Mouse (Mus musculus): ENCODE data around the gene Ptma. TPM values are rescaled to one million over a fixed set of nuclear protein-coding genes. Genes with fewer than 3 reads are reported as not detected.
"Not testable (repeated sequence)": the region's sequence is repeated elsewhere in the genome, so short reads cannot be mapped to it uniquely, and the experiment has no call there.

The Ptma gene
- polyA plus RNA-seq, 2 experiments = 993 to 1,286 TPM

DNA sequence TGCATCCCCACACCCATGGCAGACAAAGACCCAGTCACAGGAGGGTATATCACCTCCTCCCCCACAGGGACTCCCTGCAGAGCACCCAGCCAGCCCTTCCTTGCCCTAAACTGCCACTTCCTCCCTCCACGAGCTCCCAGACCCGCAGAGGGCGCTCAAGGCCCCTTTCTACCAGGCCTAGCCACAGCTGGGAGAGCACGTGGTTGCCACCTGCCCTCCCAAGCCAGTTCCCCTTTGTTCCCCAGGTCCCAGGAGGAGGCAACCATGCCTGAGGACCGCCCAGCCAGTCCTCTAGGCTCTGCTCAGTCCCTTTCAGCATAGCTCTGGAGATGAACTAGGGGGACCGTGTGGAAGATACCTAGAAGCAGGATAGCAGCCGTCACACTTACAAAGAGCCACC, 17.1 kb upstream of the Ptma start:
- Histone ChIP-seq H3K36me3 (replicated peaks; ENCODE audit: control insufficient read depth, insufficient read depth, low read depth) (no peaks in the 10 kb centered on the region), H3K9me3 (ENCODE audit: control insufficient read depth, low read length) (no peaks in the 10 kb centered on the region), H3K4me3 (ENCODE audit: insufficient read depth in 1 of 2, low read depth in 2 of 2, low read length in 2 of 2) (no peak overlapping the region), H3K9ac (replicated peaks) (no peak overlapping the region; the same call in 1 of the 2 replicates), H3K4me1 (replicated peaks; ENCODE audit: control insufficient read depth in 2 of 2, insufficient read depth in 2 of 2, low read length in 1 of 2) (peaks cover 12 to 26% of the 10 kb centered on the region in 2 experiments), H3K27me3 (ENCODE audit: control insufficient read depth, insufficient read depth, low read length) (no peaks in the 10 kb centered on the region), H3K4me2 (ENCODE audit: low read depth) (no peak overlapping the region), H3K27ac (no peak overlapping the region)
- ATAC-seq (ENCODE audit: insufficient read depth) (peak; percentile 77), DNase-seq (ENCODE audit: low read depth in 3 of 3, low spot score in 3 of 3) (peak in 1 of 3 experiments; percentile 68)
- TF ChIP-seq EP300 (IDR thresholded peaks at IDR 0.05; ENCODE audit: low read depth) (0 out of 2 replicates have a peak, but pooled peaks have one; percentile 26), CTCF (IDR thresholded peaks at IDR 0.05; ENCODE audit: low read depth) (peak; percentile 98)
- WGBS (ENCODE audit: insufficient replicate concordance) = 6% methylated on average over 7 of the region's 7 CpGs

DNA sequence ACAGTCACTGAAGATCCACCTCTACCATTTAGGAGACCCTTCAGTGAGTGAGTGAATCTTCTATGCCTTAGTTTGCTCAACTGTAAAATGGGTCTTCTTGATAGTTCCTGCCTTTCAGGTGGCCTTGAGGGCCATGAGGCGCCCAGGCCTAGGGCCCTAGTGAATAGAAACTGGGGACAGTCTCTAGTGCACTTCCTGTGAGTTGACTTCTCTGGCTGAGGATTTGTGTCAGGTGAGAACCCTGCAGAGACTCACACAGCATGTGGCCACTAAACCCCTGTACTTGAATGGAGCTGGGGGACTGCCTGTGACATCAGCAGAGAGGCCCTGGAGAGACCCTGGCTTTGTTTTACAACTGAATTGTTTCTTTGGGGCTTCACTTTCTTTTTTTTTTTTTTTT, 16.3 kb upstream of the Ptma start:
- H3K27me3 ChIP-seq (ENCODE audit: control insufficient read depth, insufficient read depth, low read length) = no peaks in the 10 kb centered on the region
- H3K4me3 ChIP-seq (ENCODE audit: insufficient read depth in 1 of 2, low read depth in 2 of 2, low read length in 2 of 2) = no peak overlapping the region
- no peak for DNase-seq (ENCODE audit: low read depth in 3 of 3, low spot score in 3 of 3)
- H3K9ac ChIP-seq (replicated peaks) = no peak overlapping the region
- no peaks in the 10 kb centered on the region for H3K36me3 ChIP-seq (replicated peaks; ENCODE audit: control insufficient read depth, insufficient read depth, low read depth)
- peaks cover 4 to 18% of the 10 kb centered on the region in 2 experiments for H3K4me1 ChIP-seq (replicated peaks; ENCODE audit: control insufficient read depth in 2 of 2, insufficient read depth in 2 of 2, low read length in 1 of 2)
- H3K27ac ChIP-seq = no peak overlapping the region
- no peak for ATAC-seq (ENCODE audit: insufficient read depth)
- no peak overlapping the region for H3K4me2 ChIP-seq (ENCODE audit: low read depth)
- H3K9me3 ChIP-seq (ENCODE audit: control insufficient read depth, low read length) = no peaks in the 10 kb centered on the region
- 63% methylated on average over 1 of the region's 1 CpGs for WGBS (ENCODE audit: insufficient replicate concordance)
- TF ChIP-seq CTCF (IDR thresholded peaks at IDR 0.05; ENCODE audit: low read depth) = no peak
- TF ChIP-seq EP300 (IDR thresholded peaks at IDR 0.05; ENCODE audit: low read depth) = no peak

DNA sequence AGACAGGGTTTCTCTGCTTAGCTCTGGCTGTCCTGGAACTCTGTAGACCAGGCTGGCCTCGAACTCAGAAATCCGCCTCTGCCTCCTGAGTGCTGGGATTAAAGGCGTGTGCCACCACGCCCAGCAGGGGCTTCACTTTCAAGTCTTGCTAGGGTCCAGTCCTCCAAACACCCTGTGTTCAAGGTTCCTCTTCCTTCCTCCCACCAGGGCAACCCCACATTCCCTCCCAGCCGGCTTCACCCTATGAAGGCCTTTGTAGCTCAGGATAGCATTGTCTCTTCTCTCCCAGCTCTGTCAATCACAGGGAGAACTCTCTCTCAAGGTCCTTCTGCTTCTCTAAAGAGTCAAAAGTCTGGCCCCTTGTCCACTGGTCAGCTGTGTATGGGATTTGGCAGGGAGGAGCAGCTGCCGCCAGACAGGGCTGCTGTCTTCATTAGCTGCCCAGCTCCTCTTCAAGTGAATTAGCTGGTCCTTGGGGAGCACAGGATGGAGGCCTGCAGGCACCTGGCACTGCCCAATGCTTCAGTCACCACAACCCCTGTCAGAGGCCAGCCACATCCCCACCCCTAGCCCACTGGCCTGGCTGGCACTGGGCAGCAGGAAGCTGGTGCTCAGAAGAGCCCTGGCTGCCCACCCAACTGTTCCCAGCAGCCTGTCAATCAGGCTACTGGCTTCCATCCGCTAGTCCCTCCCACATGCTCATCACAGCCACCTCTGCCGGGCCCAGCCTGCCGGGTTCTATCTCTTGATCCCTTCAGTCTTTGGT, 15.7 kb upstream of the Ptma start:
- no peak for DNase-seq (ENCODE audit: low read depth in 3 of 3, low spot score in 3 of 3)
- H3K9me3 ChIP-seq (ENCODE audit: control insufficient read depth, low read length) = no peaks in the 10 kb centered on the region
- H3K4me1 ChIP-seq (replicated peaks; ENCODE audit: control insufficient read depth in 2 of 2, insufficient read depth in 2 of 2, low read length in 1 of 2) = peaks cover 0 to 12% of the 10 kb centered on the region in 2 experiments; a peak in 2 of 4 replicates
- no peak for ATAC-seq (ENCODE audit: insufficient read depth)
- no peak overlapping the region for H3K27ac ChIP-seq
- H3K9ac ChIP-seq (replicated peaks) = no peak overlapping the region
- no peak overlapping the region for H3K4me3 ChIP-seq (ENCODE audit: insufficient read depth in 1 of 2, low read depth in 2 of 2, low read length in 2 of 2)
- WGBS (ENCODE audit: insufficient replicate concordance) = 55% methylated on average over 9 of the region's 9 CpGs
- TF ChIP-seq CTCF (IDR thresholded peaks at IDR 0.05; ENCODE audit: low read depth) (no peak), EP300 (IDR thresholded peaks at IDR 0.05; ENCODE audit: low read depth) (no peak)
- no peak overlapping the region for H3K4me2 ChIP-seq (ENCODE audit: low read depth)
- no peaks in the 10 kb centered on the region for H3K36me3 ChIP-seq (replicated peaks; ENCODE audit: control insufficient read depth, insufficient read depth, low read depth)
- no peaks in the 10 kb centered on the region for H3K27me3 ChIP-seq (ENCODE audit: control insufficient read depth, insufficient read depth, low read length)

DNA sequence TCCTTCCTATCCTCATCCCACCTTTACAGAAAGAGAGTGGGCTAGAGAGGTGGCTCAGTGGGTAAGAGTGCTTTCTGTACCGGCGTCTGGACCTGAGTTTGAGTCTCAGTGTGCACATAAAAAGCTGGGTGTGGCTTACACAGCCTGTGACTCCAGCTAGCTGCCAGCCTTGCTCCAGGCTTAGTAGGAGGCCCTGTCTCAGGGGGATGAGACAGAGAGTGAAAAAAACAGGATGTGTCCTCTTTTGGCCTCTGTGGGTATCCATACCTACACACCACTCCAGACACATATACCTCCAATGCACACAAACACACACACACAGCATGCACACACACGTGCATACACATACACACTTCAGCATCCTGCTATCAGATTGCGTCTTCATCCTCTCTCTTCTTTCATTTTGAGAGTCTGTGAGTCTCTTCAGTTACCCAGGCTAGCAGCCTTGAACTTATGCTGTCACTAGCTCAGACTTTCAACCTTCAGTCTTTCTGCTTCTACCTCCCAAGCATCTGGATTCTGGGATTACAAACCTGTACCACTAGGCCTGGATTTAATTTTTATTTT, 14.3 kb upstream of the Ptma start:
- no peak overlapping the region for H3K27ac ChIP-seq
- H3K9me3 ChIP-seq (ENCODE audit: control insufficient read depth, low read length) = no peaks in the 10 kb centered on the region
- no peak for DNase-seq (ENCODE audit: low read depth in 3 of 3, low spot score in 3 of 3)
- H3K9ac ChIP-seq (replicated peaks) = no peak overlapping the region
- no peak overlapping the region for H3K4me2 ChIP-seq (ENCODE audit: low read depth)
- no peaks in the 10 kb centered on the region for H3K27me3 ChIP-seq (ENCODE audit: control insufficient read depth, insufficient read depth, low read length)
- no peaks in the 10 kb centered on the region for H3K36me3 ChIP-seq (replicated peaks; ENCODE audit: control insufficient read depth, insufficient read depth, low read depth)
- H3K4me1 ChIP-seq (replicated peaks; ENCODE audit: control insufficient read depth in 2 of 2, insufficient read depth in 2 of 2, low read length in 1 of 2) = peaks cover 0 to 9% of the 10 kb centered on the region in 2 experiments; a peak in 2 of 4 replicates
- ATAC-seq (ENCODE audit: insufficient read depth) = no peak
- TF ChIP-seq EP300 (IDR thresholded peaks at IDR 0.05; ENCODE audit: low read depth) (no peak), CTCF (IDR thresholded peaks at IDR 0.05; ENCODE audit: low read depth) (no peak)
- no peak overlapping the region for H3K4me3 ChIP-seq (ENCODE audit: insufficient read depth in 1 of 2, low read depth in 2 of 2, low read length in 2 of 2)
- 76% methylated on average over 4 of the region's 4 CpGs for WGBS (ENCODE audit: insufficient replicate concordance)

DNA sequence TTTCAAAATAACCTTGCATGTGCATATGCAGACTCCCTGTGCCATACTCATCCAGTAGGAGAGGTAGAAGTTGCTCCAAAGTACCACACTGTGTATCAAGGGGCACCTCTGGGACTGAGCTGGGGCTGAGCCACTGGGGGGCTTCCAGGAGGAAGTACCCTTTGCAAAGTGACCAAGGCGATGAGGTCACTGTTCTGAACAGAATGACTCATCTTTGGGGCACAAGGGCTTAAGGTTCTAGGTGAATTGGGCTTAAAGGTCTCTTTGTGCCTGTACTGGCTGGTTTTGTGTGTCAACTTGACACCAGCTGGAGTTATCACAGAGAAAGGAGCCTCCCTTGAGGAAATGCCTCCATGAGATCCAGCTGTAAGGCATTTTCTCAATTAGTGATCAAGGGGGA, 13.5 kb upstream of the Ptma start:
- ATAC-seq (ENCODE audit: insufficient read depth); H3K9ac ChIP-seq (replicated peaks); H3K36me3 ChIP-seq (replicated peaks; ENCODE audit: control insufficient read depth, insufficient read depth, low read depth); H3K9me3 ChIP-seq (ENCODE audit: control insufficient read depth, low read length); H3K4me2 ChIP-seq (ENCODE audit: low read depth); H3K27me3 ChIP-seq (ENCODE audit: control insufficient read depth, insufficient read depth, low read length); H3K4me3 ChIP-seq (ENCODE audit: insufficient read depth in 1 of 2, low read depth in 2 of 2, low read length in 2 of 2); H3K27ac ChIP-seq; H3K4me1 ChIP-seq (replicated peaks; ENCODE audit: control insufficient read depth in 2 of 2, insufficient read depth in 2 of 2, low read length in 1 of 2); DNase-seq (ENCODE audit: low read depth in 3 of 3, low spot score in 3 of 3): not testable (repeated sequence)
- 55% methylated on average over 1 of the region's 1 CpGs for WGBS (ENCODE audit: insufficient replicate concordance)
